Mouse (Mus musculus) megakaryocyte, embryonic 14.5 days (primary cell): Measurements from ENCODE around the gene Tnk2.

Source experiments
- FLI1 ChIP-seq: IDR thresholded peaks from 2 replicates; pipeline ENCODE4 v1.6.1; 2012; ENCODE audit warnings: low read length, inconsistent platforms, mixed read lengths
- GATA1 ChIP-seq: IDR thresholded peaks from 3 replicates; pipeline ENCODE4 v1.6.1; 2012; ENCODE audit warnings: mixed read lengths, low read length, inconsistent platforms, borderline replicate concordance

DNA sequence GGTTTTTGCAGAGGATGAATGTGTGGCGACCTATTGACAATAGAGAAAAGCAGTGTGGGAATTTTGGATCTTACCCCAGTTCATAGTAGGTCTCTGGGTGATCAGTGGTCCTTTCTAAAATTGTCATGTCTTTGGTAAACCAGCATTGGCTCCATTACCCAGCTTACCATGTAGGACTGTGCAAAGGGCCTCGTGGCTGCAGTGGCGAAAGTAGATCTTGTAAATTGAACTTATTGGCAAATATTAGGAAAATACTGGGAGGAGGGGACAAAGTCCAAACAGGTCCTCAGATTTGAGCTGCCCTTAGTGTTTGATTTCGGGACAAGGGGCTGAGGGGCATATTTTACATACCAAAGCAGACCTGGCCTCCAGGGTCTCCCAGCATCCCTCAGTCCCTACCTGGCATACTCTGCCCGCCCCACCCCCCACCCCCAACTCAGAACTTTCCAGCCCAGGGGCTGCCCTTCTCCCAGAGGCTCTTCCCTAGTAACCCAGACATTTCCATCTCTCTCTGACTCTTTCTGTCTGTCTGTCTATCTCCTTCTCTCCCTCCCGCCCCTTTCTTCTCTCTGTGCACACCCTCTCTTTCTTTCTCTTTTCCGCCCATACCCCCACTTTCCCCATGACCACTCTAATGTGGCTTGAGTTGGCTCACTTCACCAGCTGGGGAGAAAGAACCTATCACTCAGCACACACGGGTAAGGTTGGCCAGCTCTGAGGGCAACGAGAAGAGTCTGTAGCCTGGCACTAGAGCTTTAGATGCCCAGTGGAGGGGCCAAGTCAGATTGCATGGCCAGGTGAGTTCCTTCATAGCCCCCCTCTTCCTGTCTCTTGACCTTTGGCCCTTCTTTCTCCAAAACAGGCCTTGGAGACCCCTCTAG, 23.2 kb downstream of the Tnk2 start:
- TF ChIP-seq GATA1 (no peak), FLI1 (no peak)
